Mouse (Mus musculus): ENCODE data around the gene Agtr1a. TPM values are rescaled to one million over a fixed set of nuclear protein-coding genes. Genes with fewer than 3 reads are reported as not detected.

Agtr1a gene
- 1.6 and 2.3 TPM in 2 replicates for polyA plus RNA-seq (2014; fragmentation: Nextera tagmentation; extraction: Ambion mirVana)

- 1% methylated on average over 33 of the region's 33 CpGs for WGBS
- no peaks in the 10 kb centered on the region for H3K4me1 ChIP-seq (ENCODE audit: control insufficient read depth, insufficient read depth, low read length)
These were observed at the start of gene Agtr1a for GRCm38 (mm10) chr13:30336148-30336801. Agtr1a (plus strand) TSS chr13:30336441.

GRCm38 (mm10) chr13:30310221-30310620, 26.0 kb upstream of the Agtr1a start:
- ATAC-seq (ENCODE audit: low read depth), result no peak
- no peaks in the 10 kb centered on the region for H3K9me3 ChIP-seq (ENCODE audit: control insufficient read depth, low read length)
- H3K36me3 ChIP-seq (ENCODE audit: control insufficient read depth, insufficient read depth, low read length), result no peaks in the 10 kb centered on the region
- no peak overlapping the region for H3K27ac ChIP-seq (ENCODE audit: low read depth, low read length)
- H3K4me2 ChIP-seq (ENCODE audit: low read depth, low read length), result no peak overlapping the region
- no peak overlapping the region for H3K9ac ChIP-seq (replicated peaks; ENCODE audit: low read depth, low read length)
- H3K27me3 ChIP-seq (ENCODE audit: control insufficient read depth, insufficient read depth, low read length), result no peaks in the 10 kb centered on the region
- 75% methylated on average over 4 of the region's 4 CpGs for WGBS
- H3K4me1 ChIP-seq (ENCODE audit: control insufficient read depth, insufficient read depth, low read length), result no peaks in the 10 kb centered on the region
- no peak overlapping the region for H3K4me3 ChIP-seq (ENCODE audit: low read depth, low read length)

More at GRCm38 (mm10) chr13:30336148-30336801, at the start of gene Agtr1a:
- ATAC-seq (ENCODE audit: low read depth), result peak; percentile 92
- peak within 1 kb of the TSS; percentile 41; the same call in 1 of the 2 replicates for H3K9ac ChIP-seq (replicated peaks; ENCODE audit: low read depth, low read length)
- peak within 1 kb of the TSS; percentile 86 for H3K4me2 ChIP-seq (ENCODE audit: low read depth, low read length)
- peak within 1 kb of the TSS; percentile 40 for H3K4me3 ChIP-seq (ENCODE audit: low read depth, low read length)
- H3K27me3 ChIP-seq (ENCODE audit: control insufficient read depth, insufficient read depth, low read length), result no peaks in the 10 kb centered on the region
- H3K27ac ChIP-seq (ENCODE audit: low read depth, low read length), result no peak within 1 kb of the TSS
- H3K36me3 ChIP-seq (ENCODE audit: control insufficient read depth, insufficient read depth, low read length), result no peaks in the 10 kb centered on the region
- H3K9me3 ChIP-seq (ENCODE audit: control insufficient read depth, low read length), result no peaks in the 10 kb centered on the region

GRCm38 (mm10) chr13:30324669-30325346, 11.4 kb upstream of the Agtr1a start:
- Histone ChIP-seq H3K9me3 (ENCODE audit: control insufficient read depth, low read length) (no peaks in the 10 kb centered on the region), H3K9ac (replicated peaks; ENCODE audit: low read depth, low read length) (no peak overlapping the region), H3K4me3 (ENCODE audit: low read depth, low read length) (no peak overlapping the region), H3K4me2 (ENCODE audit: low read depth, low read length) (no peak overlapping the region), H3K4me1 (ENCODE audit: control insufficient read depth, insufficient read depth, low read length) (no peaks in the 10 kb centered on the region), H3K27me3 (ENCODE audit: control insufficient read depth, insufficient read depth, low read length) (no peaks in the 10 kb centered on the region), H3K27ac (ENCODE audit: low read depth, low read length) (no peak overlapping the region), H3K36me3 (ENCODE audit: control insufficient read depth, insufficient read depth, low read length) (no peaks in the 10 kb centered on the region)
- ATAC-seq (ENCODE audit: low read depth), result no peak
- WGBS, result 79% methylated on average over 11 of the region's 11 CpGs

- no peaks in the 10 kb centered on the region for H3K4me1 ChIP-seq (ENCODE audit: control insufficient read depth, insufficient read depth, low read length)
- no peak for ATAC-seq (ENCODE audit: low read depth)
- no peaks in the 10 kb centered on the region for H3K36me3 ChIP-seq (ENCODE audit: control insufficient read depth, insufficient read depth, low read length)
- no peaks in the 10 kb centered on the region for H3K27me3 ChIP-seq (ENCODE audit: control insufficient read depth, insufficient read depth, low read length)
- H3K9me3 ChIP-seq (ENCODE audit: control insufficient read depth, low read length), result no peaks in the 10 kb centered on the region
- WGBS, result 91% methylated on average over 5 of the region's 5 CpGs
- no peak overlapping the region for H3K9ac ChIP-seq (replicated peaks; ENCODE audit: low read depth, low read length)
- no peak overlapping the region for H3K27ac ChIP-seq (ENCODE audit: low read depth, low read length)
- H3K4me2 ChIP-seq (ENCODE audit: low read depth, low read length), result no peak overlapping the region
- no peak overlapping the region for H3K4me3 ChIP-seq (ENCODE audit: low read depth, low read length)
These were observed 5.2 kb upstream of the Agtr1a start for GRCm38 (mm10) chr13:30331061-30331460.

GRCm38 (mm10) chr13:30331851-30332250, 4.4 kb upstream of the Agtr1a start:
- no peak overlapping the region for H3K27ac ChIP-seq (ENCODE audit: low read depth, low read length)
- H3K4me3 ChIP-seq (ENCODE audit: low read depth, low read length), result no peak overlapping the region
- H3K27me3 ChIP-seq (ENCODE audit: control insufficient read depth, insufficient read depth, low read length), result no peaks in the 10 kb centered on the region
- no peak for ATAC-seq (ENCODE audit: low read depth)
- H3K9ac ChIP-seq (replicated peaks; ENCODE audit: low read depth, low read length), result no peak overlapping the region
- H3K9me3 ChIP-seq (ENCODE audit: control insufficient read depth, low read length), result no peaks in the 10 kb centered on the region
- no peak overlapping the region for H3K4me2 ChIP-seq (ENCODE audit: low read depth, low read length)
- no peaks in the 10 kb centered on the region for H3K4me1 ChIP-seq (ENCODE audit: control insufficient read depth, insufficient read depth, low read length)
- H3K36me3 ChIP-seq (ENCODE audit: control insufficient read depth, insufficient read depth, low read length), result no peaks in the 10 kb centered on the region
- WGBS, result 87% methylated on average over 6 of the region's 6 CpGs

- no peak for ATAC-seq (ENCODE audit: low read depth)
- Histone ChIP-seq H3K27me3 (ENCODE audit: control insufficient read depth, insufficient read depth, low read length) (no peaks in the 10 kb centered on the region), H3K4me3 (ENCODE audit: low read depth, low read length) (no peak overlapping the region), H3K4me2 (ENCODE audit: low read depth, low read length) (no peak overlapping the region), H3K27ac (ENCODE audit: low read depth, low read length) (no peak overlapping the region), H3K9me3 (ENCODE audit: control insufficient read depth, low read length) (no peaks in the 10 kb centered on the region), H3K36me3 (ENCODE audit: control insufficient read depth, insufficient read depth, low read length) (no peaks in the 10 kb centered on the region), H3K9ac (replicated peaks; ENCODE audit: low read depth, low read length) (no peak overlapping the region), H3K4me1 (ENCODE audit: control insufficient read depth, insufficient read depth, low read length) (no peaks in the 10 kb centered on the region)
- whole genome bisulfite sequencing, result 90% methylated on average over 5 of the region's 5 CpGs
These were observed 3.7 kb upstream of the Agtr1a start for GRCm38 (mm10) chr13:30332581-30332980.

GRCm38 (mm10) chr13:30334667-30335066, 1.6 kb upstream of the Agtr1a start:
- H3K4me2 ChIP-seq (ENCODE audit: low read depth, low read length), result no peak overlapping the region
- no peak for ATAC-seq (ENCODE audit: low read depth)
- WGBS, result 65% methylated on average over 3 of the region's 3 CpGs
- H3K27me3 ChIP-seq (ENCODE audit: control insufficient read depth, insufficient read depth, low read length), result no peaks in the 10 kb centered on the region
- H3K27ac ChIP-seq (ENCODE audit: low read depth, low read length), result no peak overlapping the region
- no peaks in the 10 kb centered on the region for H3K4me1 ChIP-seq (ENCODE audit: control insufficient read depth, insufficient read depth, low read length)
- H3K9me3 ChIP-seq (ENCODE audit: control insufficient read depth, low read length), result no peaks in the 10 kb centered on the region
- no peaks in the 10 kb centered on the region for H3K36me3 ChIP-seq (ENCODE audit: control insufficient read depth, insufficient read depth, low read length)
- no peak overlapping the region for H3K9ac ChIP-seq (replicated peaks; ENCODE audit: low read depth, low read length)
- no peak overlapping the region for H3K4me3 ChIP-seq (ENCODE audit: low read depth, low read length)

DNA sequence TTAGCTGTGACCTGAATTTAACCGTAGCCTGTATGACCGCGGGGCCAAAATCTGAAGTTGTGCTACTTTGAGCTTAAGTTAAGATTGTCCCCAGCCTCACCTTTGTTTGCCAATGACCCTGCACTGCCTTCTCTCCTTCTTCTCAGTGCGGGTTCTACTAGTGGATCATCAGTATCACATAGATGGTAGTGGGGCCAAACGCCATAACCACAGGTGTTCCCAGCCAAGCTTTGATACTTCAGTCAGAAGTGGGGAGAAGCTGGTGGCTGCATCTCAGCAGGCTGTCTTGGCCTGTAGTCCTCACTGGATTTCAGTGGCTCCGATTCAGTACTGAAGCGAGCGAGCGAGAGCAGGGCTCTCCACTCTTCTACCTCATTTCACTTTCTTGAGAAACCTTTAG, 672 bp downstream of the Agtr1a start:
- Histone ChIP-seq H3K4me2 (ENCODE audit: low read depth, low read length) (peak overlapping the region; percentile 86), H3K4me3 (ENCODE audit: low read depth, low read length) (peak overlapping the region; percentile 40; the same call in 1 of the 2 replicates), H3K4me1 (ENCODE audit: control insufficient read depth, insufficient read depth, low read length) (no peaks in the 10 kb centered on the region), H3K27ac (ENCODE audit: low read depth, low read length) (no peak overlapping the region), H3K9me3 (ENCODE audit: control insufficient read depth, low read length) (no peaks in the 10 kb centered on the region), H3K9ac (replicated peaks; ENCODE audit: low read depth, low read length) (no peak overlapping the region), H3K27me3 (ENCODE audit: control insufficient read depth, insufficient read depth, low read length) (no peaks in the 10 kb centered on the region), H3K36me3 (ENCODE audit: control insufficient read depth, insufficient read depth, low read length) (no peaks in the 10 kb centered on the region)
- peak; percentile 23; the same call in 1 of the 2 replicates for ATAC-seq (ENCODE audit: low read depth)
- 24% methylated on average over 9 of the region's 9 CpGs for WGBS

DNA sequence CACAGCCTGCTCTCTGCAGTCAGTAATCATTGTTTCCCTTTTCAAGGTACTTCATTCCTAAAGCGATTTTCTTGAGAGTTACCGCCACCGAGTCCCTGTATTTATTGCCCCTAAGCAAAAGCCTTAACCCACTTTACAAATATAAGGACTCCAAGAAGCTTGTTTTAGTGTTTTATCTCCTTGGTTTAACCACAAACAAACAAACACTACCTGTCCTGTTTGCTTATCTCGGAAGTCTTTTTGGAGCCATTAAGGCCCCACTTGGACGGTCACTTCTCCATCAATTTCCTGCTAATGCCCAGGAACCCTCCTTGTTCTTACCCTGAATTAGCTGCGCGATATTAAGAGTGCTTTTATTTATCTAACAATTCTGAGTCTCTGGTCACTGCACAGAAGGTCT, 1.4 kb downstream of the Agtr1a start:
- Histone ChIP-seq H3K9me3 (ENCODE audit: control insufficient read depth, low read length) (no peaks in the 10 kb centered on the region), H3K4me3 (ENCODE audit: low read depth, low read length) (no peak overlapping the region), H3K4me1 (ENCODE audit: control insufficient read depth, insufficient read depth, low read length) (no peaks in the 10 kb centered on the region), H3K4me2 (ENCODE audit: low read depth, low read length) (no peak overlapping the region), H3K27me3 (ENCODE audit: control insufficient read depth, insufficient read depth, low read length) (no peaks in the 10 kb centered on the region), H3K9ac (replicated peaks; ENCODE audit: low read depth, low read length) (no peak overlapping the region), H3K27ac (ENCODE audit: low read depth, low read length) (no peak overlapping the region), H3K36me3 (ENCODE audit: control insufficient read depth, insufficient read depth, low read length) (no peaks in the 10 kb centered on the region)
- WGBS, result 80% methylated on average over 7 of the region's 7 CpGs
- ATAC-seq (ENCODE audit: low read depth), result no peak

Measured in neural tube, embryonic 14.5 days (tissue).